Mouse (Mus musculus) embryonic fibroblast, embryonic 13.5 days (primary cell): ENCODE measurements at regions not wholly inside any gene's neighbourhood (a gene's known extent, or its start where the extent isn't known, plus 50 kb on each side); places are given as distances from the start of the nearest gene placed in this dataset.

Source experiments
- H3K27ac ChIP-seq: 2 replicates; pipeline ENCODE4 v1.5.1; 2012; ENCODE audit warnings: low read length, control low read depth, inconsistent platforms; ENCODE audit not compliant: insufficient read depth
- H3K4me1 ChIP-seq: 2 replicates; pipeline ENCODE4 v1.6.1; 2011; ENCODE audit warnings: low read length; ENCODE audit not compliant: control insufficient read depth, insufficient read depth
- H3K4me3 ChIP-seq: 2 replicates; pipeline ENCODE4 v1.5.1; 2011; ENCODE audit warnings: mild to moderate bottlenecking, control low read depth, low read length; ENCODE audit not compliant: insufficient read depth
- CTCF ChIP-seq: IDR thresholded peaks from 2 replicates; pipeline ENCODE4 v1.5.1; 2011; ENCODE audit warnings: mild to moderate bottlenecking, control low read depth, low read length, moderate library complexity, borderline replicate concordance; ENCODE audit not compliant: insufficient read depth
- POLR2A ChIP-seq: IDR thresholded peaks from 2 replicates; pipeline ENCODE4 v1.6.1; 2011; ENCODE audit warnings: low read depth, mild to moderate bottlenecking, control low read depth, low read length, moderate library complexity

DNA sequence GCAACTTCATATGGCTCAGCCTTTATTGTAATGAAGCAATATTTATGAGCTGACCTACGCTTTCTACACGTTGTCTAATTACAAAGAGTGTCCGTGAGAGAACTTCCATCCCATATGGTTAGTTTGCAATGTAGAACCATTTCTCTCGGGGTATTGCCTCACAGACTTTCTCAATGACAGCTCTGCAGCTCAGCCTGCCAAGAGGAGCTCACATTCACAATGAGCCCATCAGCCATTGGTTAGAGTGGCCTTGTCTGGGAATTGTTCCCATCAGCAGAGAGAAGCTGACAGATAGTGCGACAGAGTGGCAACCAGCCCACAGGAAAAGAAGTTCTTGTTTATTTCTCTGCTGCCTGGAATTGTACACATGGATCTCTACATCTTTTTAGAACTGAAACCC is 409.7 kb downstream of the Zfp704 start:
- Histone ChIP-seq H3K4me1 (no peaks in the 10 kb centered on the region), H3K4me3 (no peak overlapping the region), H3K27ac (no peak overlapping the region)
- TF ChIP-seq POLR2A, result no peak
- no peak for TF ChIP-seq CTCF

DNA sequence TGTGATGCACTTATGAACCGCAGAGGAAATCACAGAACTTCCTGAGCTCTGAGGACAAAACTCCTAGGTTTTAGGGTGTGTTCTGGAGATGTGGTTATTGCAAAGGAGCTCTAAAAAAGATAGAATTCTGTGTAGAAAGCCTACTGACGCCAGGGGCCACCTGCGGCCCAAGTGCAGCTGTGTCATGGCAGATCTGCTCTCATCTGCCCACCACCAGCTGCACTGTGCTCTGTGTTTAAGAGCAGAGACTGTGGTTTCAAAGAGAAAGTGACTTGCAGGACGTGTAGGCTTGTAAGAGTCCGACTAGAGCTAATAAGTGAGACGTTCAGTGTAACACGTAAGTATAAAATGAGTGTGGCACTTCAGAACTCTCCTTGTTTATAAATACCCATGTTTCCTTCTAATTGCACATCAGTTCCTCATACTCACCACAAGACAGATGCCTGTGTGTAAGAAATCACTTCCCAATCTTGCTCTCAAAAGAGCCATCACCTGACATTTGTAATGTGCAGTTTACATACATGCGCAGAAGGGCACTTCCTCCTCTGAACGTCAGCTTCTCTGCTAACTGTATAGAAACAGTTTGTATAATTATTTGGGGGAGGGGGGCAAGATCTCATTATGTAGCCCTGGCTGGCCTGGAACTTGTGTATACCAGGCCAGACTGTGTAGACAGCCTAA is 411.1 kb downstream of the Zfp704 start:
- H3K4me3 ChIP-seq, result no peak overlapping the region
- TF ChIP-seq POLR2A, result no peak
- TF ChIP-seq CTCF, result no peak
- H3K4me1 ChIP-seq, result no peaks in the 10 kb centered on the region
- H3K27ac ChIP-seq, result no peak overlapping the region

DNA sequence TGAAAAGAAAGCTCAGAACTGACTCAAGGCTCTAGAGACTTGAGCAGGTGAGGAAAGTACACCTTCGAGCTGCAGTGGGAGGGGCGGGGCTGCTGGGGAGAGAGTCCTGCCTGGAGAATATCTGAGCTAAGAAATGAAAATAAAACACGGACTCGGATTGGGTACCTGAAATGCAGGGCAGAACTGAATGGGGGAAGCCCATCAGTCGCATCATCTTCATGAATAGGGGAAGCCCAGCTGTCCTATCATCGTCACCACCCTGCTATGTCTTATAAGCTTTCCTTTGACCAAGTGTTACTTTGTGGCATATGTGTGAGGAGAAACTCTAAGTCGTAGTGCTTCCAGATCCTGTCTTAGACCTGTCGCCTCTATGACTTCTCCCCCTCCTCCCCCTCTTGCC is 414.1 kb downstream of the Zfp704 start:
- no peak for TF ChIP-seq POLR2A
- TF ChIP-seq CTCF, result no peak
- no peaks in the 10 kb centered on the region for H3K4me1 ChIP-seq
- H3K4me3 ChIP-seq, result no peak overlapping the region
- H3K27ac ChIP-seq, result no peak overlapping the region

DNA sequence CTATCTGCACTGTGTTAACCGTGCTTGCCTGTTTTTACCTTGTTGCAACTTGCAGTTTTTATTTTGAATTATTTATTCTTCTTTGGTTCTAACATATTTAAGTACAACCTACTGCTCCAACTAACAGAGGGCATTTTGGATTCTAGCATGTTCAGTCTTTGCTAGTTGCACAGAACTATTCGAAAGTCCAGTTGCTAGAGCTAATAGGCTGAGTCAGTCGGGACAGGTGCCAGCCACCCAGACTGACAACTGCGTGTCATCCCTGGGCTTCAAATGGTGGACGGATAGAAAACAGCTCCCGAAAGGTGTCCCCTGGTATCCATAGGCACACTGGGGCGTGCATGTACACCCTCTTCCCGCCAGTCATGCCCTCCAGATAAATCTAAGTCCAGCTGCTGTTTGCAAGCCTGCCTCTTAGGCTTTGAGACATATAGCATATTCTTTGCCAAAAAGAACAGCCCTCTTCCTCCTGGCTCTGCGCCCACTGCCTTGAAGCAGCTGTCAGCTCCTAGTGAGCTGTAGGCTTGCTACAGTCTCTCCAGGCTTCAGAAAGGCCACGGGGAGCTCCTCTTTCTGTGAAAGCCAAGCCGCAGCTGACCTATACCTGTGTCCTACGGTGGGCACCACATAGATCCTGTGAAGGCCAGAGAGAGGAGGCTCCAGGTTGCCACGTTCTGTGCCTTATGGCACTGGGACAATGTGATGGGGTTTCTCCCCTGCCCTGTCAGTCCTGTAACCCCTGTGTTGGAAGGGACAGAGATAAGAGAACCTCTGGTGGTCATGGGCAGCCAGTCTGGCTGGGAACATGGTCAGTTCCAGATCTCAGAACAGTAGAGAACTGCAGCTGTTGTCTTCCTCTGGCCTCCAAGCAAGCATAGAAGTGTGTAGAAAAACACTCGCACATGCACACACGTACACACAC is 420.3 kb downstream of the Zfp704 start:
- Histone ChIP-seq H3K4me3 (no peak overlapping the region), H3K27ac (no peak overlapping the region), H3K4me1 (no peaks in the 10 kb centered on the region)
- TF ChIP-seq POLR2A (no peak), CTCF (no peak)

DNA sequence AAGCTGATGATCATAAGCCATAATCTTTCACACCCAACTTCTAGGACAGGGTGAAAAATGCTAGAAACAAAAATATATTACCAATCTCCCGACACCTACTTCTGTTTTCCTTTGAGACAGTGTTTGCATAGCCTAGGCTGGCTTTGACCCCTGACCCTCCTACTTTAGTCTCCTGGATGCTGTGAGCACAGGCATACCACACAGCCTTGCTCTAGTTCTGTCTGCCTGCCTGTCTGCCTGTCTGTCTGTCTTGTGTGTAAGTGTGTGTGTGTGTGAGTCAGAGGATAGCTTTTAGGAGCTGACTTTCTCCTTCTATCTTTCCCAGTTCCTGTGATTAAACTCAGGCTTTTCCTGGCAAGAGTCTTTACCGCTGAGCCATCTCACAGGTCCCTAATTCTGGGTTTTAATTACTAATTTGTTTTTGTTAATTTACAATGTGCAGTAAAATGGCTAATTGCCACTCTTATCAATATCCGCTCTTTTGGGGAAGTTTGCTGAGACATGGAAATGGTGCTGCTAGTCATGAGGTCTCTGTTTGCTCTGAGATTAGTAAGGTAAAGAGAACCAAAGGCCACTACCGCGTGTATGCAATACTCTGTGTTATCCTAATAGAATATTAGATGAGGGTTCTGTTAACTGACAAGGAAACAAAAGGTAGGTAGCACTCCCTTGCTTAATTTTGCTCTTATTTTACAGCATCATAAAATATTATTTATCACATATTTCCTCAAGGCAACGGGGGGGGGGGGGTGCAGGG is 423.3 kb downstream of the Zfp704 start:
- no peak overlapping the region for H3K4me3 ChIP-seq
- no peaks in the 10 kb centered on the region for H3K4me1 ChIP-seq
- TF ChIP-seq POLR2A (no peak), CTCF (no peak)
- no peak overlapping the region for H3K27ac ChIP-seq

DNA sequence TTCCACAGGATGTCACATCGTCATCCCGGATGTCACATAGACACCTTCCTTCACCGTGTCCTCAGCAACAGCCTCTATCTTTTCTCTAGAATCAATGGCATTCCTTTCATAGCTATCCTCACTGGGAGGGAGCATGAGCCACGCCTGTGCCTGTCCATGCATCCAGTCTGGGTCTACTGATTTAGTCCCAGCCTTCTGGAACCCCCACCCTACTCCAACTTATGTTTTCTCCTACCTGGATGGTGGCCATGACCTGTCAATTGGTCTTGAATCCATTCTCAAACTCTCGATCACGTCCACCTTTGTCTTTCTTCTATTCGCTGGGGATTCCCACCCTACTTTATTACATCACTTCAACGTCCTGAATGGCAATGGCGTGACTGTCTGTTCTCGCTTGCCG is 428.3 kb downstream of the Zfp704 start:
- Histone ChIP-seq H3K27ac (no peak overlapping the region), H3K4me1 (no peaks in the 10 kb centered on the region), H3K4me3 (no peak overlapping the region)
- no peak for TF ChIP-seq CTCF
- TF ChIP-seq POLR2A, result no peak

DNA sequence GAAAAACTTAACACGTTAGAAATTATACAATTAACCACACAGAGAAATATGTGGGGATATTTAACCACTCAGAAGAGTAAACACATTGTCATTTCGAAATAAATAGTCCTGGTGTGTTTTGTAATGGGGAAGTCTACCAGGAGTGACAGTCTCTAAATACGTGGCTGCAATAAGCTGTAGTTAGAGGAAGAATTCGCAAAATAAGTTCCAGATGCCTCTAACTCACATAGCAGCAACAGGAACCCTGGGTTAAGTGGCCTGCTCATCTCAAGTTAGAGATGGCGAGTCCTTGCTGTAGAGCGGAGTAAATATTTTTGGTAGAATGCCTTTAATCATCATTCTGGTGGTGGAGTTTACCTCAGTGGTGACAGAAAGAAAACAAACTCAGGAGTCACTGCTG is 430.2 kb downstream of the Zfp704 start:
- no peak overlapping the region for H3K27ac ChIP-seq
- TF ChIP-seq CTCF (no peak), POLR2A (no peak)
- no peaks in the 10 kb centered on the region for H3K4me1 ChIP-seq

DNA sequence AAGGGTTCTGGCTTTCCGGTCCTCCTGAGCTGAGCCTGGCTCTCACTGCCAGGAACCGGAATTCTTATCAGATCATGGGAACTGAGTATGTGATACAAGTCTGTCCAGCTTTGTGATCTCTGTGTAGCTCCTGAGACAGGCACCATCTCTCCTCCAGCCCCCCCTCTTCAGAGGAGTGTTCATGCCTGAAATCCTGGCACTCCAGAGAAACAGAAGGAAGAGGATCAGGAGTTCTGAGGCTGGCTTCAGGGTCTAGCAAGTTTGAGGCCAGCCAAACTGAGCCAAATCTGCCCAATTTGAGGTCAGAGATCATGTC is 435.4 kb downstream of the Zfp704 start:
- Histone ChIP-seq H3K4me1 (0 out of 2 replicates have a peak, but pooled peaks cover 5% of the 10 kb centered on the region), H3K4me3 (no peak overlapping the region), H3K27ac (no peak overlapping the region)
- TF ChIP-seq CTCF (no peak), POLR2A (no peak)

More for the DNA sequence above, 430.2 kb downstream of the Zfp704 start:
- no peak overlapping the region for H3K4me3 ChIP-seq

DNA sequence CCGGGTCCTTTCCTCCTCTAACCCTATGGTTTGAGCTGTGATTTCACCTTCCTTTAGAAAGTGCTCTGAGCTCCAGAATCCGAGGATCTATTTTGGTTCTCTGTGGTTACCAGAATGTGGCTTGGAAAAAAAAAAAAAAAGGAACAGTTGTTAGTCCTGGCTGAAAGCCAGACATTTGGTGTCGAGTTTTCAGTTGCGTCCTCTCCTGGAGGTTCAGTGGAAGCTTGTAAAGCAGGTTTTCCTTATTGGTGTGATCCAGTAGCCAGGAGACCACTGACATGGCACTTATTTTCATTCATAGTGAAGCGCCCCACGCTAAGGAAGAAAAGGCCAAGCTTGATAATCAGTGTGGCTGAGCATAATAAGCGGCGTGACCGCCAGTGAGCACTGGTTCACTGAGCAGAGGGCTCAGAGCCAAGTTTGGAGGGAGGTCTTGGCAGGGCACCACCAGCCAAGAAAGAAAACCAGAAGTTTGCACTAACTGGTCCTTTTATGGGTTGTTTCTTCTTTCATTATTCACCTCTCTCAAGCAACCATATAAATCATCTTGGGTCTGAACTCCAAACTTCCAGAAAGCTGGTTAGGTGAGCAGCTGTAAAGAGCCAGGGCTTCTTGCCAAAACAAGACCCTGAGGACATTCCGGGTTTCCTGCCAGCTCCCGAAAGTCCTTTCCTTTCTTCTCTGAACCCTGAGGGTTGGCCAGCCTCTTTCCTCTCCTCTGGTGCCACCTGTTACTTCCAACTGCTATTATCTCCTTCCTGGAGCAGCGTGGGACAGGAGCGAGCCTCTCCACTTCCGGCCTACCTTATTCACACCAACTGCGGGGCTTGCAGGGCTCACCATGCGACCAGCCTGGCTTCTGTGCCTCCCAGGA is 436.0 kb downstream of the Zfp704 start:
- Histone ChIP-seq H3K4me3 (no peak overlapping the region), H3K27ac (no peak overlapping the region), H3K4me1 (0 out of 2 replicates have a peak, but pooled peaks cover 5% of the 10 kb centered on the region)
- TF ChIP-seq CTCF (no peak), POLR2A (no peak)
